Mouse (Mus musculus): ENCODE results near the gene Elavl3.

- TF ChIP-seq POLR2A (IDR thresholded peaks at IDR 0.05; ENCODE audit: extremely low read depth, insufficient read depth, low read length) = no peak
- TF ChIP-seq CTCF (IDR thresholded peaks at IDR 0.05; ENCODE audit: extremely low read depth, insufficient read depth, low read length) = no peak
These were observed 74.5 kb downstream of the Elavl3 start for GRCm38 (mm10) chr9:21977331-21977730.

Data from cortical plate, adult 2 months (tissue).